Mouse (Mus musculus) embryonic facial prominence, embryonic 13.5 days (tissue): ENCODE measurements around the gene Tmem121. TPM values are rescaled to one million over a fixed set of nuclear protein-coding genes. Genes with fewer than 3 reads are reported as not detected.
"Not testable (repeated sequence)": the region's sequence is repeated elsewhere in the genome, so short reads cannot be mapped to it uniquely, and the experiment has no call there.

ENCODE experiments used
- ATAC-seq: fragments of 200-750 bp; cut with Nextera tagmentation; 2 replicates; pipeline ENCODE4 v1.8.0; 2017; ENCODE audit warnings: low read depth; ENCODE audit not compliant: insufficient number of reproducible peaks, insufficient read depth, low FRiP score, low TSS enrichment
- H3K27ac ChIP-seq: fragments of 300-500 bp; sonication (generic); 2 replicates; pipeline ENCODE4 v1.5.1; 2015; ENCODE audit warnings: moderate library complexity, mild to moderate bottlenecking, inconsistent platforms
- H3K27me3 ChIP-seq: fragments of 300-500 bp; sonication (generic); 2 replicates; pipeline ENCODE4 v1.6.1; 2015; ENCODE audit warnings: mild to moderate bottlenecking, inconsistent platforms
- H3K36me3 ChIP-seq: fragments of 300-500 bp; sonication (generic); 2 replicates; pipeline ENCODE4 v1.6.1; 2015; ENCODE audit warnings: mild to moderate bottlenecking, inconsistent platforms
- H3K4me1 ChIP-seq: fragments of 300-500 bp; sonication (generic); 2 replicates; pipeline ENCODE4 v1.6.1; 2015; ENCODE audit warnings: inconsistent platforms
- H3K4me2 ChIP-seq: fragments of 300-500 bp; sonication (generic); 2 replicates; pipeline ENCODE4 v1.6.1; 2015; ENCODE audit warnings: moderate library complexity, mild to moderate bottlenecking, inconsistent platforms
- H3K4me3 ChIP-seq: fragments of 300-500 bp; sonication (generic); 2 replicates; pipeline ENCODE4 v1.5.1; 2015; ENCODE audit warnings: mild to moderate bottlenecking, inconsistent platforms
- H3K9ac ChIP-seq: fragments of 300-500 bp; sonication (generic); 2 replicates; pipeline ENCODE4 v1.6.1; 2015; ENCODE audit warnings: mild to moderate bottlenecking, inconsistent platforms
- H3K9me3 ChIP-seq: fragments of 300-500 bp; sonication (generic); 2 replicates; pipeline ENCODE4 v1.6.1; 2016; ENCODE audit warnings: inconsistent platforms
- WGBS: fragments of 180-500 bp; shearing (Covaris S2); methylation state at CpG from one replicate; pipeline ENCODE4 v1.1.7; 2015; ENCODE audit warnings: mixed read lengths; 5-methylcytosine and 5-hydroxymethylcytosine counted together
- polyA plus RNA-seq: library from polyadenylated mRNA; unstranded; fragments of >200 nt; fragmentation: Nextera tagmentation; extraction: Ambion mirVana; gene quantifications from 2 replicates; pipeline ENCODE4 v1.2.1, GENCODE M21; 2015

Gene Tmem121
- polyA plus RNA-seq, 1 experiment from 2014 or later: 16.6 TPM

DNA sequence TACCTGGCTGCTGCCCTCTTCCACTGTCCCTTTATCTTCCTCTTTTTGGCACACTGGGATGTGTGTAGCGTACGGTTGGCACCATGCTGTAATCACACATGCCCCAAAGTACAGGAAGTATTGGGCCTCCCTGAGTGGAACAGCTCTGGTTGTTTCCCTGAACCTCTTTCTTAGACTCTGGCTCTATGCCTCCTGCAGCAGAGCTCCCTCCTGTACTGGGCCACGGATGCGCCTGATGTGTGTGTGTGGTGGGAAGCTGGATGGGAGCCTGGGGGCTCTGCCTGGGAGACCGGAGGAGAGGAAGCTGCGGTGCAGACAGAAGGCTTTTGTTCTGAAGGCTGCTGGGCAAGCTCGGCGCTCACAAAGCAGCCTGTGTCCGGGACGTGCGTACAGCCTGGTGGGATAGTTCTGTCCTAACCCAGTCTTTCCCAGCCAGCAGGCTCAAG lies 22.1 kb upstream of the Tmem121 start:
- Histone ChIP-seq H3K9ac (peak overlapping the region; percentile 52; the same call in 1 of the 2 replicates), H3K27me3 (no peaks in the 10 kb centered on the region), H3K36me3 (peaks cover 38% of the 10 kb centered on the region), H3K27ac (peak overlapping the region; percentile 77), H3K4me1 (peaks cover 20% of the 10 kb centered on the region), H3K4me2 (no peak overlapping the region), H3K4me3 (no peak overlapping the region), H3K9me3 (no peaks in the 10 kb centered on the region)
- 24% methylated on average over 11 of the region's 11 CpGs for WGBS
- no peak; the same call in 1 of the 2 replicates for ATAC-seq

DNA sequence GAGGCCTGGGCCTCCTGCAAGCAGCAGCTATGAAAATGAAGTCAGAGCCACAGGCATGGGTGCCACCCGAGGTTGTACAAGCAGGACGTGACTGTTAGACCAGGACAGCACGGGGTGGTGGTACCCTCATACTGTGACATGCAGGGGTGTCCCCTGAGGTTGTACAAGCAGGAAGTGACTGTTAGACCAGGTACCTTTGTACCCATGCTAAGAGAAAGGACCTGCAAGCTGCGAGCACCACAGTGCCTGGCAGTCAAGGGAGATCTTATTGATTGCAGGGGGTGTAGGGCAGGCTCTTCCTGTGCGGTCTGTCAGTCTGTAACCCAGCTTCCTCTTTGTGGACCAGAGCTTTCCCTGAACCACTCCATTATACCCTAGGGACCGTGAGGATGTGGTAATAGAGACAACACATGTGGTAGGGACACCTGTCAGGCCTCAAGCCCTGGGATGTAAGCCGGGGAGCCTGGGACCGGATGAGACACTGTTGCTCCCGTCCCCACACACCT lies 17.6 kb upstream of the Tmem121 start:
- Histone ChIP-seq H3K4me2 (no peak overlapping the region), H3K9ac (0 out of 2 replicates have a peak overlapping the region, but pooled peaks have one; percentile 6), H3K27me3 (no peaks in the 10 kb centered on the region), H3K27ac (no peak overlapping the region), H3K4me3 (no peak overlapping the region), H3K9me3 (no peaks in the 10 kb centered on the region), H3K4me1 (peaks cover 11% of the 10 kb centered on the region), H3K36me3 (peaks cover 10% of the 10 kb centered on the region)
- WGBS: 78% methylated on average over 9 of the region's 9 CpGs
- no peak for ATAC-seq

DNA sequence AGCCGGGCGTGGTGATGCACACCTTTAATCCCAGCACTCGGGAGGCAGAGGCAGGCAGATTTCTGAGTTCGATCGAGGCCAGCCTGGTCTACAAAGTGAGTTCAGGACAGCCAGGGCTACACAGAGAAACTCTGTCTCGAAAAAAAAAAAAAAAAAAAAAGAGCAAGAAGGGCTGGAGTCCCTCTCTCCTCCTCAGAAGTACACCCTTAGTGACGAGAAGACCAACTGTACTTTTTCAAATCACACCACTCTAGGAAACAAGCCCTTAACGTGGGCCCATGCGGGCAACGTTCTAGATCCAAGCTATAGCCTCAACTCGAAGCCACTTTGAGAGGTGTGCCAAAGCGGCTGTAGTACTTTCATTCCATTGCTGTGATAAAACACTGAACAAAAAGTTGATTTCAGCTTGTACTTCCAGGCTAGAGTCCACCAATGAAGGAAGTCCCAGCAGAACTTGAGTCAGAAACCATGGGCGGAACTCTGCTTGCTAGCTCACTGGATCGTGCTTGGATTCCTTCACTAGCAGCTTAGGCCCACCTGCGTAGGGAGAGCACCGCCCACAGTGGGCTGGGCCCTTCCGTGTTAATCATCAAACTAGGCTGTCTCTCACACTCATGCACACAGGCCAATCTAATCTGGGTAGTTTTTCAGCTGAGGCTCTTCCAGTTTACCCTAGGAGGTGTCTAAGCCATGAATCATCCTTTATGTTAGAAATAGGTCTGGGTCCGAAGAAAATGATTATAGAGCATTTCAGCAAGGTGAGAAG lies 8.6 kb upstream of the Tmem121 start:
- no peak for ATAC-seq
- no peaks in the 10 kb centered on the region for H3K27me3 ChIP-seq
- no peak overlapping the region for H3K9ac ChIP-seq
- H3K36me3 ChIP-seq: no peaks in the 10 kb centered on the region
- no peaks in the 10 kb centered on the region for H3K4me1 ChIP-seq
- 86% methylated on average over 18 of the region's 18 CpGs for WGBS
- no peak overlapping the region for H3K4me2 ChIP-seq
- no peak overlapping the region for H3K27ac ChIP-seq
- no peak overlapping the region for H3K4me3 ChIP-seq
- H3K9me3 ChIP-seq: no peaks in the 10 kb centered on the region

DNA sequence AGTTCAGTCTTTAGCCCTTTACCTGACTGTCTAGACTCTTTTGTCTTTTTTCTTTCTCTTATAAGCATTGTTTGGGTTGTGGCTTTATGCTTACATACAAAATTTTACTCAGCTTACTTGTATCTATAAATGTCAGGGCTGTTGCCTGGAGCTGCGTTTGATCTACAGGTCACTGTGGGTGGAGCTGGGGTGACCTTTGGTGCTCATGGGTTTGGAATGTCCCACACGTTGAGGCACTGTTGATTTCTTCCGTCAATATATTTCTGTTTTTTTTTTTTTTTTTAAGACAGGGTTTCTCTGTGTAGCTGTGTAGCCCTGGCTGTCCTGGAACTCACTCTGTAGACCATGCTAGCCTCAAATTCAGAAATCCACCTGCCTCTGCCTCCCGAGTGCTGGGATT lies 4.7 kb upstream of the Tmem121 start:
- Histone ChIP-seq H3K27ac (no peak overlapping the region), H3K4me3 (no peak overlapping the region), H3K9ac (no peak overlapping the region), H3K4me1 (peaks cover 7% of the 10 kb centered on the region; the same call in 1 of the 2 replicates), H3K36me3 (no peaks in the 10 kb centered on the region), H3K27me3 (peaks cover 17% of the 10 kb centered on the region), H3K9me3 (no peaks in the 10 kb centered on the region), H3K4me2 (no peak overlapping the region)
- no peak for ATAC-seq
- 48% methylated on average over 4 of the region's 4 CpGs for WGBS

DNA sequence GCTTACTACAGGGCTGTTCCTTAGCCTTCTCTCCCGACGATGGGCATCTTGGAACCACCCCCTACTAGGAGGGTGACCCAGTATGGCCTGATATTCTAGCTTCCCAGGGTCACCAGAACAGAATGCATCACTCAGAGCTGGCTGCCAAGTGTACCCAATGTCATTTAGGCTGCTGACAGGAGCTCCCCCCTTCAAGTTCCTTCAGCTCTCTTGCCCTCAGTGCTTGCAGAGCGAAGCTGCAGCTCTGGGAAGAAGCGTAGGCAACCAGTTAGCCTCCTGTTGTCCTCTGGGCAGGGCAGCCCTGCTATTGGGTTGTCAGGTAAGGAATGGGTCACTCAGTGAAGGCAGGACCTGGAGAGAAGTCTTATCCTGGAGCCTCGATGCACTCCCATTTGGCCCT lies 785 bp upstream of the Tmem121 start:
- Histone ChIP-seq H3K27me3 (peaks cover 38% of the 10 kb centered on the region), H3K4me3 (0 out of 2 replicates have a peak overlapping the region, but pooled peaks have one; percentile 74), H3K9ac (no peak overlapping the region), H3K27ac (no peak overlapping the region), H3K9me3 (no peaks in the 10 kb centered on the region), H3K4me2 (peak overlapping the region; percentile 85; the same call in 1 of the 2 replicates), H3K36me3 (peaks cover 19% of the 10 kb centered on the region), H3K4me1 (peaks cover 28% of the 10 kb centered on the region)
- no peak for ATAC-seq
- WGBS: 62% methylated on average over 5 of the region's 5 CpGs

DNA sequence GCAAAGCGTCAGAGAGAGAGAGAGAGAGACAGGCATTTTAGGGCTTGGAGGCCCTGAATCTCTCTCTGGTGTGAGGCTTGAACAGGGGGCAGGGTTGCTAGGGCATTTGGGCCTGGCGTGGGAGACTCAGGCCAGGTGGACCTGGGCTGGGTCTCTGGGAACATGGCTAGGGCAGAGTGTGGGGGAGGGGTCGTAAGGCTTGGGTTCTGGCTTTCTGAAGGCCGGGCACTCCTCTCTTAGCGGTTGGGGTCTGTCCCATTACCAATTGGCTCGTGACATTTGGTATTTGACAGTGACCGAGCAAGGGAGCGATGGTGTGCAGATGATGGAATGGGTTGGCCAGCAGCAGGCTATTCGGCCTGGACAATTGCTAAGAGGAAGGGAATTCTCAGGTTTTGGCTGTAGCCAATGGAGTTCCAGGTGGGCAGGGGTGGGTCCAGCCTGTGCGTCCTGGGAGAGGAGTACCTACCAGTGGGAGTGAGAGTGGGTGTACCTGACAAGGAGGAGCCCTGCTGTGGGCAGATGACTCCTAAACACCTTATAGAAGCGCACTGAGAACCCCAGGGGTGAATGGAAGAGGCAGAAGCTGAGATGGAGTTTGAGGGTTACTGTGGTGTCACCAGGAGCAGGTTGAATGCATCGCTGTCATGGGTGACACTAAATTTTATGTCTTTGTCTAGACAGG lies 738 bp downstream of the Tmem121 start:
- 40% methylated on average over 12 of the region's 12 CpGs for WGBS
- no peaks in the 10 kb centered on the region for H3K9me3 ChIP-seq
- no peak for ATAC-seq
- peaks cover 28% of the 10 kb centered on the region for H3K4me1 ChIP-seq
- peak overlapping the region; percentile 85 for H3K4me2 ChIP-seq
- no peak overlapping the region for H3K27ac ChIP-seq
- peak overlapping the region; percentile 80 for H3K9ac ChIP-seq
- peaks cover 32% of the 10 kb centered on the region for H3K36me3 ChIP-seq
- peak overlapping the region; percentile 74 for H3K4me3 ChIP-seq
- peaks cover 38% of the 10 kb centered on the region for H3K27me3 ChIP-seq

DNA sequence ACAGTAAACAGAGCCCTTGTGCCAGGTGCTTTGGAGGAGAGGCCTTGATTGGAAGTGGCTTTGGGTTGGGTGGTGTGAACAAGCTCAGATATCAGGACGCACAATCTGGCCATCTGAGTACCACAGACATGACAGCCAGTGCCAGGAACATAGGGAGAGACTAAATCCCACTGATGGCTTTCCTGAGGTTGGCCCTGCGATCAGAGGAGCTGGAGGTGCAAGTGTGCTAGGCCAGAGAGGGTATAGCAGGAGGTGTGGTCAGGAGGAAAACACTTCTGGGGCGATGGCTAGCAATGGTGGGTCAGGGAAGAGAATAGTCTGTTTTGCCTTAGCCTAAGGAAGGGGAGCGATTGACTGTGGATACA lies 1.3 kb downstream of the Tmem121 start:
- no peak overlapping the region for H3K27ac ChIP-seq
- WGBS: 45% methylated on average over 4 of the region's 4 CpGs
- H3K4me2 ChIP-seq: peak overlapping the region; percentile 85
- peaks cover 38% of the 10 kb centered on the region for H3K27me3 ChIP-seq
- H3K4me3 ChIP-seq: peak overlapping the region; percentile 74
- no peaks in the 10 kb centered on the region for H3K9me3 ChIP-seq
- ATAC-seq: no peak
- peak overlapping the region; percentile 64 for H3K9ac ChIP-seq
- peaks cover 33% of the 10 kb centered on the region for H3K36me3 ChIP-seq
- peaks cover 28% of the 10 kb centered on the region for H3K4me1 ChIP-seq

DNA sequence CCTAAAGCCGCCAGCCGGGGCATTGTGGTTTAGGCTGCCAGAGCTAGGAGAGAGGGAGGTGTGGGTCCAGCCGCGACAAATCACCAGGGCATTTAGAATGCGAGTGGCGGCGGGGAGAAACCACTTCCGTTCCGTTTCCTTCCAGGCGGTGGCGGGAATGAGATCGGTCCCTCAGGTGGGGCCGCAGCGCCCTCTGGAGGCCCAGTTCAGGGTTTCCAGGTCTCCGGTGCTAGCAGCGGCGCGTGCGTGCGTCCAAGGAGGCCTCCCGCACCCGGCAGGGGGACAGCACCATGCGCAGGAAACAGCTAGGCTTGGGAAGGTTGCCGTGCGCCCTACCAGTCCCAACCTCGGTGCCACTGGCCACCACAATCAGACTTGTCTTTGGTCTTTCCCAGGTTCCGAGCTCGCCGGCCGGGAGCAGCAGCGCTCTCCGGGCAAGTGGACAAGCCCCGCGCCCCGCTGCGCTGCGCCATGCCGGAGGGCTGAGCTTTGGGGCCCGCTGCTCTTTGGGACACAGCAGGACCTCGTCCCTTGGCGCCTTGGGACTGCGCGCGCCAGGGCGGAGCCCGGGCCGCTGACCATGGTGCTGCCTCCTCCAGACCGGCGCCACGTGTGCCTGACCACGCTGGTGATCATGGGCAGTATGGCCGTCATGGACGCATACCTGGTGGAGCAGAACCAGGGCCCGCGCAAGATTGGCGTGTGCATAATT lies 2.0 kb downstream of the Tmem121 start:
- H3K4me1 ChIP-seq: peaks cover 28% of the 10 kb centered on the region
- peaks cover 33% of the 10 kb centered on the region for H3K36me3 ChIP-seq
- peak overlapping the region; percentile 85 for H3K4me2 ChIP-seq
- 5% methylated on average over 56 of the region's 56 CpGs for WGBS
- H3K4me3 ChIP-seq: peak overlapping the region; percentile 74
- peaks cover 38% of the 10 kb centered on the region for H3K27me3 ChIP-seq
- H3K9ac ChIP-seq: peak overlapping the region; percentile 64
- no peaks in the 10 kb centered on the region for H3K9me3 ChIP-seq
- no peak for ATAC-seq
- no peak overlapping the region for H3K27ac ChIP-seq

DNA sequence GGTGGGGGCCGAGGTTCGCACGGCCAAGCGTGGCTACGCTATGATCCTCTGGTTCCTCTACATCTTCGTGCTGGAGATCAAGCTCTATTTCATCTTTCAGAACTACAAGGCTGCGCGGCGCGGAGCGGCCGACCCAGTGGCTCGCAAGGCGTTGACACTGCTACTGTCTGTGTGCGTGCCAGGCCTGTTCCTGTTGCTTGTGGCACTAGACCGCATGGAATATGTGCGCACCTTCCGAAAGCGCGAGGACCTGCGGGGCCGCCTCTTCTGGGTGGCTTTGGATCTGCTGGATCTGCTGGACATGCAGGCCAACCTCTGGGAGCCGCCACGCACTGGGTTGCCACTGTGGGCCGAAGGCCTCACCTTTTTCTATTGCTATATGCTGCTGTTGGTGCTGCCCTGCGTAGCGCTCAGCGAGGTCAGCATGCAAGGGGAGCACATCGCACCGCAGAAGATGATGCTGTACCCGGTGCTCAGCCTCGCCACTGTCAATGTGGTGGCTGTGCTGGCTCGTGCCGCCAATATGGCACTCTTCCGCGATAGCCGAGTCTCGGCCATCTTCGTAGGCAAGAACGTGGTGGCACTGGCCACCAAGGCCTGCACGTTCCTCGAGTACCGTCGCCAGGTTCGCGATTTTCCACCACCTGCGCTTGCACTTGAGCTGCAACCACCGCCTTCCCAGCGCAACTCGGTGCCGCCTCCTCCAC lies 2.8 kb downstream of the Tmem121 start:
- no peak overlapping the region for H3K27ac ChIP-seq
- no peak overlapping the region for H3K9ac ChIP-seq
- H3K36me3 ChIP-seq: peaks cover 33% of the 10 kb centered on the region
- H3K4me2 ChIP-seq: peak overlapping the region; percentile 85
- 91% methylated on average over 51 of the region's 51 CpGs for WGBS
- H3K4me3 ChIP-seq: peak overlapping the region; percentile 74
- ATAC-seq: no peak
- H3K9me3 ChIP-seq: no peaks in the 10 kb centered on the region
- peaks cover 38% of the 10 kb centered on the region for H3K27me3 ChIP-seq
- H3K4me1 ChIP-seq: peaks cover 28% of the 10 kb centered on the region

DNA sequence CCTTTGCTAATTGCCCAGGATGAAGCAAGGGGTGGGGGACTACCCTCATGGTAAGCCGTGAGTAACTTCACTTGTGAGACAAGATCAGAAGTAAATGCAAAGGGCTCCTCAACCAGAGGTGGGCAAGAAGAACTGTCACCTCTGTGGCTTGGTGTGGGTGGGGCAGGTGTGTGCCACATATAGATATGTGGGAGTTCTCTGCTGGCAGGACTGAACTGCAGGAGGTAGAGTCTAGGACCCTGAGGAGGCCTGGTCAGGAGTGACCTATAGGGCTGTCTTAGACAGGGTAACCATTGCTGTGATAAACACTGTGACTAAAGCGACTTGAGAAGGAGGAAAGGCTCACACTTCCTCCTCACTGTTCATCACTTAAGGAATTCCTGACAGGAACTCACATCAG lies 7.7 kb downstream of the Tmem121 start:
- WGBS: 67% methylated on average over 2 of the region's 2 CpGs
- Histone ChIP-seq H3K27ac (no peak overlapping the region), H3K4me1 (no peaks in the 10 kb centered on the region), H3K4me3 (no peak overlapping the region), H3K9me3 (peaks cover 5% of the 10 kb centered on the region; the same call in 1 of the 2 replicates), H3K36me3 (peaks cover 27% of the 10 kb centered on the region), H3K27me3 (no peaks in the 10 kb centered on the region; the same call in 1 of the 2 replicates), H3K9ac (no peak overlapping the region), H3K4me2 (no peak overlapping the region)
- no peak for ATAC-seq

DNA sequence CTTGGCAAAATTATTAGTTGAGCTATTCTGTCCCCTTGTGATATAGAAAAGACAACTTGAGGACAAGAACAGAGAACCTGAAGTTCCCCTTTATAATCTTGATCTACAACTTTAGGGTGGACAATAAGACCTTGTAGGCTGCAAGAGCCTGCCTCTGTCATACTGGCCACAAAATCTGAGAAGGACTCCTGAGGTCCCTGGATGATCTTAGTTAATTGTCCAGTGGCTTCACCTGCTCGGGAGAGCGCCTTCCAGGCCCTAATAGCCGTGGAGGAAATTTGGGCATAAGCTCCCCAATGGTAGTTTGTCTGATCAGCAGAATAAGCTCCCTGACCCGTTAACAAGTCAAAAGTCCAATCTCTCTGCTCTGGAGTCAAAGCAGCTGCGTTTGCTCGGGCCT lies 13.4 kb downstream of the Tmem121 start:
- H3K4me1 ChIP-seq, H3K4me2 ChIP-seq, ATAC-seq, H3K27me3 ChIP-seq, H3K27ac ChIP-seq, H3K4me3 ChIP-seq, H3K9ac ChIP-seq, H3K36me3 ChIP-seq, H3K9me3 ChIP-seq: not testable (repeated sequence)
- 91% methylated on average over 3 of the region's 6 CpGs for WGBS
